Mouse (Mus musculus): Measurements from ENCODE around the gene Sirpa. TPM values are rescaled to one million over a fixed set of nuclear protein-coding genes. Genes with fewer than 3 reads are reported as not detected.

Gene Sirpa
- 100 to 1,000 TPM; 371 to 377 TPM for total RNA-seq (2021)
- long read RNA-seq, experiment 1, transcript Sirpa-201 (8 exons, 3,644 nt) = minor isoform, 42 of 432 reads
- long read RNA-seq, experiment 1, transcript Sirpa-209 (6 exons, 876 nt) = minor isoform, 12 of 432 reads
- long read RNA-seq, experiment 1, transcript Sirpa-203 (8 exons, 3,982 nt) = major isoform, 225 of 432 reads
- long read RNA-seq, experiment 1, transcript Sirpa-214 (9 exons, 3,812 nt) = minor isoform, 22 of 432 reads
- long read RNA-seq, experiment 1, partial matches to known transcripts = 66 of 432 reads
- long read RNA-seq, experiment 1, other reads (novel, unspliced or antisense) = 45 of 432 reads
- long read RNA-seq, experiment 2, transcript Sirpa-209 (6 exons, 876 nt) = minor isoform, 12 of 414 reads
- long read RNA-seq, experiment 2, transcript Sirpa-214 (9 exons, 3,812 nt) = minor isoform, 33 of 414 reads
- long read RNA-seq, experiment 2, transcript Sirpa-203 (8 exons, 3,982 nt) = major isoform, 216 of 414 reads
- long read RNA-seq, experiment 2, transcript Sirpa-201 (8 exons, 3,644 nt) = minor isoform, 33 of 414 reads
- long read RNA-seq, experiment 2, partial matches to known transcripts = 22 of 414 reads
- long read RNA-seq, experiment 2, other reads (novel, unspliced or antisense) = 92 of 414 reads

- intact Hi-C loops (cut with DNase I) = loop anchor here (2.0 kb wide), 1 partner anchor 18 kb away; no protein-coding TSS in a partner anchor
- DNase-seq (ENCODE audit: low spot score in 2 of 2) = peak; percentile 76 to 89
These were observed at the start of gene Sirpa for GRCm38 (mm10) chr2:129592459-129593140. Sirpa (plus strand) TSS chr2:129592835.

- intact Hi-C loops (cut with DNase I) = no loop called here
These were observed 48.2 kb upstream of the Sirpa start for GRCm38 (mm10) chr2:129544448-129544847.

GRCm38 (mm10) chr2:129544919-129545318 is 47.7 kb upstream of the Sirpa start:
- intact Hi-C loops (cut with DNase I) = no loop called here
- no peak for DNase-seq (ENCODE audit: low spot score in 2 of 2)

More at GRCm38 (mm10) chr2:129544448-129544847, 48.2 kb upstream of the Sirpa start:
- DNase-seq (ENCODE audit: low spot score in 2 of 2) = no peak

GRCm38 (mm10) chr2:129545596-129545995 is 47.0 kb upstream of the Sirpa start:
- intact Hi-C loops (cut with DNase I) = no loop called here
- DNase-seq (ENCODE audit: low spot score in 2 of 2) = no peak

GRCm38 (mm10) chr2:129546772-129547171 is 45.9 kb upstream of the Sirpa start:
- intact Hi-C loops (cut with DNase I) = no loop called here

GRCm38 (mm10) chr2:129549537-129550135 is 43.0 kb upstream of the Sirpa start:
- intact Hi-C loops (cut with DNase I) = no loop called here
- DNase-seq (ENCODE audit: low spot score in 2 of 2) = no peak

More at GRCm38 (mm10) chr2:129546772-129547171, 45.9 kb upstream of the Sirpa start:
- no peak for DNase-seq (ENCODE audit: low spot score in 2 of 2)

- no peak for DNase-seq (ENCODE audit: low spot score in 2 of 2)
- intact Hi-C loops (cut with DNase I) = no loop called here
These were observed 41.9 kb upstream of the Sirpa start for GRCm38 (mm10) chr2:129550781-129551180.

- DNase-seq (ENCODE audit: low spot score in 2 of 2) = no peak
- intact Hi-C loops (cut with DNase I) = no loop called here
These were observed 36.6 kb upstream of the Sirpa start for GRCm38 (mm10) chr2:129556081-129556480.

- intact Hi-C loops (cut with DNase I) = no loop called here
- peak in 1 of 2 experiments; percentile 63 for DNase-seq (ENCODE audit: low spot score in 2 of 2)
These were observed 34.4 kb upstream of the Sirpa start for GRCm38 (mm10) chr2:129558008-129558874.

GRCm38 (mm10) chr2:129558875-129559219 is 33.8 kb upstream of the Sirpa start:
- no peak for DNase-seq (ENCODE audit: low spot score in 2 of 2)
- intact Hi-C loops (cut with DNase I) = no loop called here

- DNase-seq (ENCODE audit: low spot score in 2 of 2) = peak; percentile 58 to 85
These were observed 30.8 kb upstream of the Sirpa start for GRCm38 (mm10) chr2:129561796-129562195.

GRCm38 (mm10) chr2:129563944-129564709 is 28.5 kb upstream of the Sirpa start:
- DNase-seq (ENCODE audit: low spot score in 2 of 2) = peak; percentile 34 to 72
- intact Hi-C loops (cut with DNase I) = no loop called here

More at GRCm38 (mm10) chr2:129561796-129562195, 30.8 kb upstream of the Sirpa start:
- intact Hi-C loops (cut with DNase I) = no loop called here

GRCm38 (mm10) chr2:129569120-129569519 is 23.5 kb upstream of the Sirpa start:
- no peak for DNase-seq (ENCODE audit: low spot score in 2 of 2)
- intact Hi-C loops (cut with DNase I) = no loop called here

GRCm38 (mm10) chr2:129569556-129569955 is 23.1 kb upstream of the Sirpa start:
- peak in 1 of 2 experiments; percentile 50 for DNase-seq (ENCODE audit: low spot score in 2 of 2)
- intact Hi-C loops (cut with DNase I) = no loop called here

- intact Hi-C loops (cut with DNase I) = loop anchor here (2.0 kb wide), 1 partner anchor 19 kb away; the partner anchor contains the start of gene Sirpa
These were observed 18.8 kb upstream of the Sirpa start for GRCm38 (mm10) chr2:129573701-129574273.

GRCm38 (mm10) chr2:129574395-129575046 is 18.1 kb upstream of the Sirpa start:
- intact Hi-C loops (cut with DNase I) = loop anchor here (2.0 kb wide), 1 partner anchor 18 kb away; the partner anchor contains the start of gene Sirpa
- DNase-seq (ENCODE audit: low spot score in 2 of 2) = peak; percentile 76 to 80

More at GRCm38 (mm10) chr2:129573701-129574273, 18.8 kb upstream of the Sirpa start:
- no peak for DNase-seq (ENCODE audit: low spot score in 2 of 2)

GRCm38 (mm10) chr2:129575113-129575512 is 17.5 kb upstream of the Sirpa start:
- intact Hi-C loops (cut with DNase I) = loop anchor here (2.0 kb wide), 1 partner anchor 18 kb away; the partner anchor contains the start of gene Sirpa
- DNase-seq (ENCODE audit: low spot score in 2 of 2) = no peak

Measured in left cerebral cortex, postnatal 14 days (tissue).